Mouse (Mus musculus) hindbrain, embryonic 12.5 days (tissue): ENCODE measurements around the gene Vash1. TPM values are rescaled to one million over a fixed set of nuclear protein-coding genes. Genes with fewer than 3 reads are reported as not detected.
A peak's percentile ranks its signal among the peaks of the same experiment; 100 is the strongest.

ENCODE experiments used
- ATAC-seq: fragments of 200-750 bp; cut with Nextera tagmentation; 2 replicates; pipeline ENCODE4 v1.8.0; 2017; ENCODE audit warnings: moderate TSS enrichment; ENCODE audit not compliant: low FRiP score
- H3K27ac ChIP-seq: fragments of 300-500 bp; sonication (generic); 2 replicates; pipeline ENCODE4 v1.5.1; 2016; ENCODE audit warnings: mild to moderate bottlenecking
- H3K27me3 ChIP-seq: fragments of 300-500 bp; sonication (generic); 2 replicates; pipeline ENCODE4 v1.6.1; 2016; ENCODE audit warnings: mild to moderate bottlenecking
- H3K36me3 ChIP-seq: fragments of 300-500 bp; sonication (generic); 2 replicates; pipeline ENCODE4 v1.6.1; 2016; ENCODE audit warnings: mild to moderate bottlenecking
- H3K4me1 ChIP-seq: fragments of 300-500 bp; sonication (generic); 2 replicates; pipeline ENCODE4 v1.6.1; 2016
- H3K4me2 ChIP-seq: fragments of 300-500 bp; sonication (generic); replicated peaks from 2 replicates; pipeline ENCODE4 v1.6.1; 2016; ENCODE audit warnings: mild to moderate bottlenecking
- H3K4me3 ChIP-seq: fragments of 300-500 bp; sonication (generic); 2 replicates; pipeline ENCODE4 v1.5.1; 2016; ENCODE audit warnings: mild to moderate bottlenecking
- H3K9ac ChIP-seq: fragments of 300-500 bp; sonication (generic); 2 replicates; pipeline ENCODE4 v1.6.1; 2016; ENCODE audit warnings: mild to moderate bottlenecking, moderate library complexity
- H3K9me3 ChIP-seq: fragments of 300-500 bp; sonication (generic); replicated peaks from 2 replicates; pipeline ENCODE4 v1.6.1; 2016; ENCODE audit warnings: mild to moderate bottlenecking
- WGBS: fragments of 180-500 bp; shearing (Covaris S2); methylation state at CpG from one replicate; pipeline ENCODE4 v1.1.7; 2016; 5-methylcytosine and 5-hydroxymethylcytosine counted together
- polyA plus RNA-seq: library from polyadenylated mRNA; unstranded; fragments of >200 nt; fragmentation: Nextera tagmentation; extraction: Ambion mirVana; gene quantifications from 2 replicates; pipeline ENCODE4 v1.2.1, GENCODE M21; 2016

Gene Vash1
- polyA plus RNA-seq, 1 experiment from 2014 or later, result 34.4 TPM

GRCm38 (mm10) chr12:86699965-86700926 lies 21.7 kb downstream of the Vash1 start:
- H3K4me3 ChIP-seq, result no peak overlapping the region
- ATAC-seq, result peak; percentile 64
- 0 out of 2 replicates have a peak overlapping the region, but pooled peaks have one; percentile 5 for H3K9ac ChIP-seq
- H3K27ac ChIP-seq, result peak overlapping the region; percentile 84
- H3K9me3 ChIP-seq, result no peaks in the 10 kb centered on the region
- H3K36me3 ChIP-seq, result peaks cover 19% of the 10 kb centered on the region
- H3K4me1 ChIP-seq, result peaks cover 48% of the 10 kb centered on the region
- 25% methylated on average over 19 of the region's 19 CpGs for WGBS
- H3K27me3 ChIP-seq, result no peaks in the 10 kb centered on the region
- H3K4me2 ChIP-seq, result peak overlapping the region; percentile 3; the same call in 1 of the 2 replicates

DNA sequence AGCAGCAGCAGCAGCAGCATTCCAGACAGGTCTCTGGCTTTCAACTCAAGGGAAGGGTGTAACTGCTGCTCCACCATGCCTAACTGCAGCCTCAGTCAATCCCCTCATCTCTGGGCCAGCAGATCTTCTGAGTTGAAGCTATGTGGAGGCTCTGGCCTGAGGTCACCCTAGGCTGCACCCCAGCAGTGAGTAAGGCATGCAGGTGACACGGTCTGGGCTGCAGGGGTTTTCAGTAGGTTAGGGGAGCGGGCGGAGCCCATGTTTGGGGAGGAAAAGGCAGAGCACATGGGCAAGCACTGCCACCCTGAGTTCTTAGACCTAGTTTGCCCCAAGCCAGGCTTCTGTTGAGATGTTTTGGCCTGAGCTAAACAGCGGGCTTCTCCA lies 22.4 kb downstream of the Vash1 start:
- peaks cover 15% of the 10 kb centered on the region; the same call in 1 of the 2 replicates for H3K36me3 ChIP-seq
- 58% methylated on average over 4 of the region's 4 CpGs for WGBS
- H3K4me2 ChIP-seq, result no peak overlapping the region
- peaks cover 48% of the 10 kb centered on the region for H3K4me1 ChIP-seq
- no peak overlapping the region for H3K9ac ChIP-seq
- H3K4me3 ChIP-seq, result no peak overlapping the region
- peak overlapping the region; percentile 84 for H3K27ac ChIP-seq
- no peak for ATAC-seq
- H3K27me3 ChIP-seq, result no peaks in the 10 kb centered on the region
- H3K9me3 ChIP-seq, result no peaks in the 10 kb centered on the region

GRCm38 (mm10) chr12:86701491-86701890 lies 23.0 kb downstream of the Vash1 start:
- no peak overlapping the region for H3K27ac ChIP-seq
- no peak overlapping the region for H3K4me2 ChIP-seq
- no peaks in the 10 kb centered on the region for H3K9me3 ChIP-seq
- H3K4me1 ChIP-seq, result peaks cover 48% of the 10 kb centered on the region
- no peaks in the 10 kb centered on the region for H3K27me3 ChIP-seq
- 0 out of 2 replicates have a peak, but pooled peaks cover 9% of the 10 kb centered on the region for H3K36me3 ChIP-seq
- 0 out of 2 replicates have a peak overlapping the region, but pooled peaks have one; percentile 13 for H3K9ac ChIP-seq
- 87% methylated on average over 4 of the region's 4 CpGs for WGBS
- ATAC-seq, result no peak
- no peak overlapping the region for H3K4me3 ChIP-seq

- no peak overlapping the region for H3K4me3 ChIP-seq
- H3K4me1 ChIP-seq, result peaks cover 47% of the 10 kb centered on the region
- no peak overlapping the region for H3K4me2 ChIP-seq
- H3K27me3 ChIP-seq, result no peaks in the 10 kb centered on the region
- no peak overlapping the region for H3K27ac ChIP-seq
- no peak for ATAC-seq
- WGBS, result 93% methylated on average over 3 of the region's 3 CpGs
- H3K9ac ChIP-seq, result no peak overlapping the region
- H3K9me3 ChIP-seq, result no peaks in the 10 kb centered on the region
- H3K36me3 ChIP-seq, result 0 out of 2 replicates have a peak, but pooled peaks cover 3% of the 10 kb centered on the region
Observed at GRCm38 (mm10) chr12:86702690-86703089, 24.2 kb downstream of the Vash1 start.

DNA sequence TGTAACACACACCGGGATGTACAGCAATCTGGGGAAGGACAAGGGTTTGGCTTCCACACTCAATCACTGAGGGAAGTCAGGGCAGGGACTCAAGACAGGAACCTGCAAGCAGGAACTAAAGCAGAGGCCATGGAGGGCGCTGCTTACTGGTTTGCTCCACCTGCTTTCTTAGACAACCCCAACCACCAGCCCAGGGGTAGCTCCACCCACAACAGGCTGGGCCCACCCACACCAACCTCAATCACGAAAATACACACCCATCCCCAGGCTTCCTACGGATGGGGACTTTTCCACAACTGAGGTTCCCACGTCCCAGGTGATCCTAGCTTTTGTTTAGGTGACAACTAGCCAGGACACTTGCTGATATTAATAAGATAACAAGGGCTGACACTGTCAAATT lies 27.3 kb downstream of the Vash1 start:
- H3K9ac ChIP-seq, result no peak overlapping the region
- H3K4me2 ChIP-seq, result no peak overlapping the region
- no peak overlapping the region for H3K27ac ChIP-seq
- peaks cover 18% of the 10 kb centered on the region for H3K4me1 ChIP-seq
- no peaks in the 10 kb centered on the region for H3K9me3 ChIP-seq
- H3K4me3 ChIP-seq, result no peak overlapping the region
- no peaks in the 10 kb centered on the region for H3K27me3 ChIP-seq
- 0 out of 2 replicates have a peak, but pooled peaks cover 3% of the 10 kb centered on the region for H3K36me3 ChIP-seq
- no peak for ATAC-seq
- 90% methylated on average over 5 of the region's 5 CpGs for WGBS

DNA sequence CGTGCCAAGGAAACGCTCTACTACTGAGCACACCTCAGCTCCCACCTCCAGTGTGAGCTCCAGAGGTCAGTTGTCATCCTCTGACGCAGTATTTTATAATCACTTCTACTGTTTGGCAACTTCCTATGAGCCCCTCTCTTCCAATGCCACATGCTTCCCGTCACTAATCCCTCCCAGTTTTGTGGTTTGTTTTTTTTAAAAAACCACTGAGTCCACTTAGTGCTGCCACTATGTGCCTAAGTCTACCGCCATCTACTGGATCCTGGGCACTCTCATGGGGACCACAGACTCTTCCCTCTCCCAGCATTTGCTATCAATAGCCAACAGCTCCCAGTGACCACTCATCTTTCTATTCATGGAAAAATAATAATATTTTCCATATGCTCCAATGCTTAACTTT lies 35.5 kb downstream of the Vash1 start:
- Histone ChIP-seq H3K4me2 (no peak overlapping the region), H3K9ac (no peak overlapping the region), H3K27ac (no peak overlapping the region), H3K4me1 (no peaks in the 10 kb centered on the region), H3K36me3 (peaks cover 5% of the 10 kb centered on the region), H3K9me3 (no peaks in the 10 kb centered on the region), H3K4me3 (no peak overlapping the region), H3K27me3 (no peaks in the 10 kb centered on the region)
- ATAC-seq, result no peak
- WGBS, result 78% methylated on average over 5 of the region's 5 CpGs

DNA sequence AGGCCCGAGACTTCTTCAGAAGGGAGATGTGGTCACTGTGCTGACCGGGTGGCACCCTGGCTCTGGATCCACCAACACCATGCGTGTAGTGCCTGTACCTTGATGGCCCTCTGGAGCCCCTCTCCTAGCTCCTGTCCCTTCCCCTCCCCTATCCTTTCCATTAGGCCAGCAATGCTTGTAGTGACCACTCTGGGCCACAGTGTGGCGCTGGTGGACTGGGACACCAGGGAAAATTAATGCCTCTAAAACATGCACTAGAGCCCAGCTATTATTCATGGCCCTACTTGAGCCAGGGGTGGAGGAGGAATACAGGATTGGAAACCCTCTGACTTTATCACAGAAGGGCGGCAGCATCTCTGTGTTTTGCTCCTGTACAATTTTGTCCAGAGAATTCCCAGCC lies 36.9 kb downstream of the Vash1 start:
- Histone ChIP-seq H3K4me1 (no peaks in the 10 kb centered on the region), H3K9me3 (no peaks in the 10 kb centered on the region), H3K36me3 (peaks cover 5% of the 10 kb centered on the region), H3K27me3 (no peaks in the 10 kb centered on the region), H3K27ac (no peak overlapping the region), H3K4me3 (no peak overlapping the region), H3K9ac (no peak overlapping the region), H3K4me2 (no peak overlapping the region)
- WGBS, result 49% methylated on average over 5 of the region's 5 CpGs
- ATAC-seq, result no peak

- H3K27ac ChIP-seq, result no peak overlapping the region
- H3K4me1 ChIP-seq, result peaks cover 7% of the 10 kb centered on the region
- H3K4me3 ChIP-seq, result no peak overlapping the region
- H3K9ac ChIP-seq, result no peak overlapping the region
- peaks cover 5% of the 10 kb centered on the region; the same call in 1 of the 2 replicates for H3K36me3 ChIP-seq
- H3K4me2 ChIP-seq, result no peak overlapping the region
- 92% methylated on average over 11 of the region's 11 CpGs for WGBS
- no peak for ATAC-seq
- no peaks in the 10 kb centered on the region for H3K9me3 ChIP-seq
- H3K27me3 ChIP-seq, result no peaks in the 10 kb centered on the region
Observed at GRCm38 (mm10) chr12:86716962-86717361, 38.5 kb downstream of the Vash1 start.

GRCm38 (mm10) chr12:86719961-86720639 lies 41.6 kb downstream of the Vash1 start:
- Histone ChIP-seq H3K4me2 (no peak overlapping the region), H3K4me1 (peaks cover 17% of the 10 kb centered on the region), H3K9me3 (no peaks in the 10 kb centered on the region), H3K9ac (no peak overlapping the region), H3K27me3 (no peaks in the 10 kb centered on the region), H3K27ac (no peak overlapping the region), H3K36me3 (peaks cover 5% of the 10 kb centered on the region; the same call in 1 of the 2 replicates), H3K4me3 (no peak overlapping the region)
- no peak for ATAC-seq
- 88% methylated on average over 18 of the region's 18 CpGs for WGBS

- H3K36me3 ChIP-seq, result peaks cover 3% of the 10 kb centered on the region; the same call in 1 of the 2 replicates
- no peak for ATAC-seq
Observed at GRCm38 (mm10) chr12:86721453-86721852, 43.0 kb downstream of the Vash1 start.

GRCm38 (mm10) chr12:86724300-86724699 lies 45.8 kb downstream of the Vash1 start:
- ATAC-seq, result no peak
- H3K9ac ChIP-seq, result no peak overlapping the region
- 88% methylated on average over 2 of the region's 2 CpGs for WGBS
- H3K27ac ChIP-seq, result no peak overlapping the region
- no peaks in the 10 kb centered on the region for H3K27me3 ChIP-seq
- peaks cover 22% of the 10 kb centered on the region for H3K4me1 ChIP-seq
- H3K36me3 ChIP-seq, result no peaks in the 10 kb centered on the region
- no peak overlapping the region for H3K4me2 ChIP-seq
- H3K9me3 ChIP-seq, result no peaks in the 10 kb centered on the region
- H3K4me3 ChIP-seq, result no peak overlapping the region

More at GRCm38 (mm10) chr12:86721453-86721852, 43.0 kb downstream of the Vash1 start:
- Histone ChIP-seq H3K27ac (no peak overlapping the region), H3K9ac (no peak overlapping the region), H3K4me1 (peaks cover 22% of the 10 kb centered on the region), H3K9me3 (no peaks in the 10 kb centered on the region), H3K4me2 (no peak overlapping the region), H3K27me3 (no peaks in the 10 kb centered on the region), H3K4me3 (no peak overlapping the region)
- 82% methylated on average over 5 of the region's 5 CpGs for WGBS

DNA sequence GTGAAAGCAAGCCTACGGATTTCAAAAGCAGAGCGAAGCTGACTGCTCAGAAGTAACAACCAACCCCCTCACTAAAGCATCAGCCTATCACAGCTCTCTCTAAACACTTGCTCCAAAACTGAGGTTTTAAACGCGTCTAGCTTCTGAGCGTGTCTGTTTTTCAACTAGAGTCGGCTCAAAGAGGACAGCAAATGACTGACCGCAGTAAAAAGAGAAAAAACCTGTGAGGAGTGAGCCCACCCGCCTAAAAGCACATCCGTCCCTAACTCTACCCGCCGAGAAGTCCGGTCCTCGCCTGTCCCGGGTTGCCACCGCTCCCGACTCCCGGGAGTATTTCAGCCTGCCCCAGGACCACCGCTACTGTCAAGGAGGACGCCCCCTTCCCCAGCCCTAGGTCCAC lies 47.2 kb downstream of the Vash1 start:
- ATAC-seq, result peak; percentile 68
- Histone ChIP-seq H3K27ac (peak overlapping the region; percentile 25; the same call in 1 of the 2 replicates), H3K27me3 (no peaks in the 10 kb centered on the region), H3K4me1 (peaks cover 22% of the 10 kb centered on the region), H3K9me3 (no peaks in the 10 kb centered on the region), H3K9ac (peak overlapping the region; percentile 67), H3K4me2 (peak overlapping the region; percentile 66), H3K4me3 (peak overlapping the region; percentile 57), H3K36me3 (no peaks in the 10 kb centered on the region)
- under 1% methylated on average over 19 of the region's 19 CpGs for WGBS
